Mouse (Mus musculus) embryonic facial prominence, embryonic 11.5 days (tissue): ENCODE measurements around the gene Agtpbp1. TPM values are rescaled to one million over a fixed set of nuclear protein-coding genes. Genes with fewer than 3 reads are reported as not detected.

ENCODE experiments used
- ATAC-seq: fragments of 200-750 bp; cut with Nextera tagmentation; replicated peaks from 2 replicates; pipeline ENCODE4 v1.8.0; 2017; ENCODE audit warnings: low read depth; ENCODE audit not compliant: insufficient number of reproducible peaks, low FRiP score, low TSS enrichment
- DNase-seq: peaks from one replicate; pipeline ENCODE4 v3.0.0-alpha.2; 2015; ENCODE audit warnings: low spot score
- H3K27ac ChIP-seq: fragments of 300-500 bp; sonication (generic); replicated peaks from 2 replicates; pipeline ENCODE4 v1.5.1; 2014; ENCODE audit warnings: mild to moderate bottlenecking, low read depth, low read length, control low read depth
- H3K27me3 ChIP-seq: fragments of 300-500 bp; sonication (generic); 2 replicates; pipeline ENCODE4 v1.6.1; 2014; ENCODE audit warnings: mild to moderate bottlenecking, low read length, moderate library complexity, mixed read lengths; ENCODE audit not compliant: control insufficient read depth, insufficient read depth
- H3K36me3 ChIP-seq: fragments of 300-500 bp; sonication (generic); replicated peaks from 2 replicates; pipeline ENCODE4 v1.6.1; 2014; ENCODE audit warnings: low read depth, mild to moderate bottlenecking, low read length, moderate library complexity, mixed read lengths; ENCODE audit not compliant: control insufficient read depth, insufficient read depth
- H3K4me1 ChIP-seq: fragments of 300-500 bp; sonication (generic); 2 replicates; pipeline ENCODE4 v1.6.1; 2014; ENCODE audit warnings: low read length, mixed read lengths; ENCODE audit not compliant: control insufficient read depth, insufficient read depth
- H3K4me2 ChIP-seq: fragments of 300-500 bp; sonication (generic); 2 replicates; pipeline ENCODE4 v1.6.1; 2014; ENCODE audit warnings: low read depth, mild to moderate bottlenecking, control low read depth, low read length, moderate library complexity
- H3K4me3 ChIP-seq: fragments of 300-500 bp; sonication (generic); 2 replicates; pipeline ENCODE4 v1.5.1; 2014; ENCODE audit warnings: low read depth, low read length, control low read depth
- H3K9ac ChIP-seq: fragments of 300-500 bp; sonication (generic); replicated peaks from 2 replicates; pipeline ENCODE4 v1.6.1; 2014; ENCODE audit warnings: mild to moderate bottlenecking, control low read depth, low read length
- H3K9me3 ChIP-seq: fragments of 300-500 bp; sonication (generic); replicated peaks from 2 replicates; pipeline ENCODE4 v1.6.1; 2016; ENCODE audit warnings: mild to moderate bottlenecking, low read length, inconsistent platforms, mixed read lengths; ENCODE audit not compliant: control insufficient read depth
- WGBS: fragments of 180-500 bp; shearing (Covaris S2); extraction: QIAGEN DNeasy Blood & Tissue Kit; methylation state at CpG from one replicate; pipeline ENCODE4 v1.1.7; 2014; 5-methylcytosine and 5-hydroxymethylcytosine counted together
- polyA plus RNA-seq: library from polyadenylated mRNA; unstranded; fragments of >200 nt; fragmentation: Nextera tagmentation; extraction: Ambion mirVana; gene quantifications from 2 replicates; pipeline ENCODE4 v1.2.1, GENCODE M21; 2014

The Agtpbp1 gene
- polyA plus RNA-seq, 1 experiment from 2014 or later, result 17.8 TPM

DNA sequence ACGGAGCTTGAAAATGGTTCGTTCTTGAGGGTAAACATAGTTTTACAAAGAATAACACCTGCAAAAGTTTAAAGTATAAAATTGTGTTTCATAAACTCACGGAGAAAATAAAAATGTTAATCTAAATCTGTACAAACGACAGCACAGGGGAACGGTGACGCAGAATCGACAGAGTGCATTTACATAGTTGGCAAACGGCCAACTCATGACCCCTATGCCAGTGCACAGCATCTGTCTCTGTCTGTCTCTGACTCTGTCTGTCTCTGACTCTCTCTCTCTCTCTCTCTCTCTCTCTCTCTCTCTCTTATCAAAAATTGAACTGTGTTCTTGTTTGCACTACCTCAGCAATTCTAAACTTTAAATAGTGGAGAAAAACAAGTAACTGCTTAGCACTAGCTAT is 110.1 kb downstream of the Agtpbp1 start:
- no peak overlapping the region for H3K4me3 ChIP-seq
- no peak overlapping the region for H3K4me2 ChIP-seq
- no peak overlapping the region for H3K27ac ChIP-seq
- H3K27me3 ChIP-seq, result no peaks in the 10 kb centered on the region
- no peak for DNase-seq
- no peaks in the 10 kb centered on the region for H3K9me3 ChIP-seq
- no peaks in the 10 kb centered on the region for H3K36me3 ChIP-seq
- ATAC-seq, result no peak
- H3K4me1 ChIP-seq, result no peaks in the 10 kb centered on the region
- WGBS, result 89% methylated on average over 8 of the region's 8 CpGs
- H3K9ac ChIP-seq, result no peak overlapping the region

- WGBS, result 84% methylated on average over 10 of the region's 10 CpGs
- Histone ChIP-seq H3K27ac (no peak overlapping the region), H3K9me3 (no peaks in the 10 kb centered on the region), H3K4me3 (no peak overlapping the region), H3K36me3 (no peaks in the 10 kb centered on the region), H3K27me3 (no peaks in the 10 kb centered on the region), H3K4me1 (no peaks in the 10 kb centered on the region), H3K9ac (no peak overlapping the region), H3K4me2 (no peak overlapping the region)
- no peak for ATAC-seq
- no peak for DNase-seq
Observed at GRCm38 (mm10) chr13:59473341-59473740, 111.7 kb downstream of the Agtpbp1 start.

- H3K9ac ChIP-seq, result no peak overlapping the region
- DNase-seq (no peak), ATAC-seq (no peak)
- no peak overlapping the region for H3K4me3 ChIP-seq
- H3K27me3 ChIP-seq, result no peaks in the 10 kb centered on the region
- no peak overlapping the region for H3K4me2 ChIP-seq
- H3K4me1 ChIP-seq, result no peaks in the 10 kb centered on the region
- H3K27ac ChIP-seq, result no peak overlapping the region
- H3K36me3 ChIP-seq, result no peaks in the 10 kb centered on the region
- no peaks in the 10 kb centered on the region for H3K9me3 ChIP-seq
- WGBS, result 87% methylated on average over 5 of the region's 5 CpGs
Observed at GRCm38 (mm10) chr13:59472222-59472621, 112.8 kb downstream of the Agtpbp1 start.

DNA sequence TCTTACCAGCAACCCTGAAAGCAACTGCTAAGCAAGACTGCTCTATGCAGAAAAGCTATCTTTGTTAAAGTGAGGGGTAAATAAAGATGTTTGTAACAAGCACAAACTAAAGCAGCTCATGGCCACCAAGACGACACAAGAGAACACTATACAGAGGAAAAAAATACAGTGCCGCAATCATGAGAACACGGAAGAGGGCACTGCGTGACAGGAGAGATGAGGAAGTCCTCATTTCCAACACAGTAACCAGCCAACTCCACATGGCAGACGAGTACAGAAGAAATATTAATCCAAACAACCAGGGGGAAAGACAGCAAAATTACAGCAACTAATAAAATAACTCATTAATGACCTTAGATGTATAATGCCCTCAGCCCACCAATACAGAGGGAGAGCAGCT is 115.3 kb downstream of the Agtpbp1 start:
- WGBS, result 90% methylated on average over 5 of the region's 5 CpGs
- ATAC-seq (no peak), DNase-seq (no peak)
- no peak overlapping the region for H3K27ac ChIP-seq
- H3K4me1 ChIP-seq, result no peaks in the 10 kb centered on the region
- no peaks in the 10 kb centered on the region for H3K9me3 ChIP-seq
- H3K4me2 ChIP-seq, result no peak overlapping the region
- H3K36me3 ChIP-seq, result no peaks in the 10 kb centered on the region
- no peak overlapping the region for H3K4me3 ChIP-seq
- no peak overlapping the region for H3K9ac ChIP-seq
- H3K27me3 ChIP-seq, result no peaks in the 10 kb centered on the region

GRCm38 (mm10) chr13:59468181-59468802 is 116.7 kb downstream of the Agtpbp1 start:
- WGBS, result 81% methylated on average over 8 of the region's 8 CpGs
- Histone ChIP-seq H3K9me3 (no peaks in the 10 kb centered on the region), H3K36me3 (no peaks in the 10 kb centered on the region), H3K4me2 (no peak overlapping the region), H3K9ac (no peak overlapping the region), H3K4me1 (no peaks in the 10 kb centered on the region), H3K4me3 (no peak overlapping the region), H3K27me3 (no peaks in the 10 kb centered on the region), H3K27ac (no peak overlapping the region)
- no peak for DNase-seq
- no peak for ATAC-seq

DNA sequence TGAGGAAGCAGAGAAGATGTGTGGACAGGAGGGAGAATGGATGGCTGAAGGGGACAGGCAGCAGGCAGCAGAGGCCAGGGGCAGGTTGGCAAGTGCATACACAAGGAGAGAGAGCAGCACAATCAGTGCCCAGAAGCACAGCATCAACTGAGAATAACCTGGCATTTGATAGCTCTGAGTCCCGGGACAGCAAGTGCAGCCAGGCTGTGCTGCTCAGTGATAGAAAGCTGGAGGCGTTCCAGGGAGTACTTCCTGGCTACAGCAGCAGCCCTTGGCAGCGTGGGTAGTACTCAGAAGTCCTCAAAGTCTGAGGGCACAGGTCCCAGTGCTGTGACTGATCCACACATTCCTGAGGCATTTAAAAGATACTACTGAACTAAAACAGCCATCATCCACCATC is 117.4 kb downstream of the Agtpbp1 start:
- no peak overlapping the region for H3K4me2 ChIP-seq
- no peak overlapping the region for H3K9ac ChIP-seq
- H3K27me3 ChIP-seq, result no peaks in the 10 kb centered on the region
- H3K4me3 ChIP-seq, result no peak overlapping the region
- 73% methylated on average over 3 of the region's 3 CpGs for WGBS
- no peaks in the 10 kb centered on the region for H3K36me3 ChIP-seq
- DNase-seq (no peak), ATAC-seq (no peak)
- H3K27ac ChIP-seq, result no peak overlapping the region
- H3K4me1 ChIP-seq, result no peaks in the 10 kb centered on the region
- no peaks in the 10 kb centered on the region for H3K9me3 ChIP-seq

DNA sequence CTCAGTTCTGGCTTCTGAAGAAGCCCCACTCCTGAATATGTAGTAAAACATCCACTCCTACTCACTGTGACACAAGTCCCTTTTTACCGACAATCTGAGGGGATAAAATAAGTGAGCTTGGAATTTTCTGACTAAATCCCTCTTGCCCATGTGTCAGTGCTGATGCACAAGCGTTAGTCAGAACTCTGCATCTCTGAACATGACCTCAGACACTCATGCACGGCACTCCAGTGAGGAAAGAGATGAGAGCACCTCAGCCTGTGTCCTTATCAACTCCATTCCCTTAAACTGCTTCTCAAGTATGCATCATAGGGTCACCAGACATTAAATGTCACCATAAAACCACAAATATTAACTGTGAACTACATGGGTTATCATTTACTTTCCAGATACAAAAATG is 124.1 kb downstream of the Agtpbp1 start:
- ATAC-seq, result no peak
- 92% methylated on average over 3 of the region's 3 CpGs for WGBS

GRCm38 (mm10) chr13:59456203-59456602 is 128.8 kb downstream of the Agtpbp1 start:
- DNase-seq (no peak), ATAC-seq (no peak)
- H3K4me3 ChIP-seq, result no peak overlapping the region
- H3K36me3 ChIP-seq, result no peaks in the 10 kb centered on the region
- no peaks in the 10 kb centered on the region for H3K9me3 ChIP-seq
- WGBS, result 88% methylated on average over 1 of the region's 1 CpGs
- no peak overlapping the region for H3K4me2 ChIP-seq
- no peak overlapping the region for H3K27ac ChIP-seq
- H3K4me1 ChIP-seq, result no peaks in the 10 kb centered on the region
- no peak overlapping the region for H3K9ac ChIP-seq
- no peaks in the 10 kb centered on the region for H3K27me3 ChIP-seq

More for the DNA sequence above, 124.1 kb downstream of the Agtpbp1 start:
- Histone ChIP-seq H3K4me2 (no peak overlapping the region), H3K9ac (no peak overlapping the region), H3K27me3 (no peaks in the 10 kb centered on the region), H3K4me3 (no peak overlapping the region), H3K9me3 (no peaks in the 10 kb centered on the region), H3K27ac (no peak overlapping the region), H3K36me3 (no peaks in the 10 kb centered on the region), H3K4me1 (no peaks in the 10 kb centered on the region)
- DNase-seq, result no peak
